Mouse (Mus musculus): ENCODE measurements around the gene Mybphl. TPM values are rescaled to one million over a fixed set of nuclear protein-coding genes. Genes with fewer than 3 reads are reported as not detected.

Mybphl gene
- polyA plus RNA-seq, 1 experiment: not detected

- TF ChIP-seq E2F4 (IDR thresholded peaks at IDR 0.05; ENCODE audit: insufficient read depth): no peak
- no peak for TF ChIP-seq POLR2A (IDR thresholded peaks at IDR 0.05; ENCODE audit: insufficient read length, low read depth)
- no peak for TF ChIP-seq TCF3 (IDR thresholded peaks at IDR 0.05; ENCODE audit: insufficient read length, low read depth)
- no peak for TF ChIP-seq MYOD1 (IDR thresholded peaks at IDR 0.05; ENCODE audit: control insufficient read depth in 1 of 3, insufficient read length in 2 of 3, low read depth in 2 of 3)
- TF ChIP-seq MYOG (IDR thresholded peaks at IDR 0.05; ENCODE audit: control insufficient read depth in 1 of 3, insufficient read depth in 1 of 3, insufficient read length in 2 of 3, low read depth in 2 of 3): no peak
- no peak for TF ChIP-seq POLR2AphosphoS2 (IDR thresholded peaks at IDR 0.05; ENCODE audit: insufficient read length, low read depth)
- TF ChIP-seq CEBPB (IDR thresholded peaks at IDR 0.05; ENCODE audit: insufficient read depth, poor library complexity, severe bottlenecking): no peak
- TF ChIP-seq SRF (IDR thresholded peaks at IDR 0.05; ENCODE audit: control insufficient read depth, insufficient read length, low read depth): no peak
- no peak for TF ChIP-seq MAX (IDR thresholded peaks at IDR 0.05; ENCODE audit: low read depth)
- no peak for TF ChIP-seq USF1 (IDR thresholded peaks at IDR 0.05; ENCODE audit: low read depth)
- TF ChIP-seq REST (IDR thresholded peaks at IDR 0.05; ENCODE audit: insufficient read depth, insufficient read length): no peak
- no peak for TF ChIP-seq TCF12 (IDR thresholded peaks at IDR 0.05; ENCODE audit: insufficient read depth, poor library complexity, severe bottlenecking)
- no peaks in the 10 kb centered on the region for H3K79me2 ChIP-seq (ENCODE audit: control insufficient read depth, insufficient read depth)
- no peaks in the 10 kb centered on the region for H3K36me3 ChIP-seq (ENCODE audit: control insufficient read depth, insufficient read depth)
- H3K4me2 ChIP-seq (ENCODE audit: low read depth): no peak overlapping the region
- H3K27me3 ChIP-seq (ENCODE audit: control insufficient read depth, insufficient read depth, insufficient read length): peaks cover 33% of the 10 kb centered on the region
- no peak overlapping the region for H3ac ChIP-seq (ENCODE audit: control insufficient read depth, insufficient read length)
- H3K4me3 ChIP-seq: no peak overlapping the region
Observed at GRCm38 (mm10) chr3:108378875-108379663, 14.4 kb downstream of the Mybphl start.

- H3K79me2 ChIP-seq (ENCODE audit: control insufficient read depth, insufficient read depth): no peaks in the 10 kb centered on the region
- peaks cover 19% of the 10 kb centered on the region for H3K27me3 ChIP-seq (ENCODE audit: control insufficient read depth, insufficient read depth, insufficient read length)
- no peaks in the 10 kb centered on the region for H3K36me3 ChIP-seq (ENCODE audit: control insufficient read depth, insufficient read depth)
- H3K4me3 ChIP-seq: no peak overlapping the region
- H3ac ChIP-seq (ENCODE audit: control insufficient read depth, insufficient read length): no peak overlapping the region
- TF ChIP-seq REST (IDR thresholded peaks at IDR 0.05; ENCODE audit: insufficient read depth, insufficient read length) (no peak), MYOD1 (IDR thresholded peaks at IDR 0.05; ENCODE audit: control insufficient read depth in 1 of 3, insufficient read length in 2 of 3, low read depth in 2 of 3) (no peak), MYOG (IDR thresholded peaks at IDR 0.05; ENCODE audit: control insufficient read depth in 1 of 3, insufficient read depth in 1 of 3, insufficient read length in 2 of 3, low read depth in 2 of 3) (no peak), POLR2A (IDR thresholded peaks at IDR 0.05; ENCODE audit: insufficient read length, low read depth) (no peak), POLR2AphosphoS2 (IDR thresholded peaks at IDR 0.05; ENCODE audit: insufficient read length, low read depth) (no peak), SRF (IDR thresholded peaks at IDR 0.05; ENCODE audit: control insufficient read depth, insufficient read length, low read depth) (no peak), MAX (IDR thresholded peaks at IDR 0.05; ENCODE audit: low read depth) (no peak), CEBPB (IDR thresholded peaks at IDR 0.05; ENCODE audit: insufficient read depth, poor library complexity, severe bottlenecking) (no peak), E2F4 (IDR thresholded peaks at IDR 0.05; ENCODE audit: insufficient read depth) (no peak), TCF12 (IDR thresholded peaks at IDR 0.05; ENCODE audit: insufficient read depth, poor library complexity, severe bottlenecking) (no peak), TCF3 (IDR thresholded peaks at IDR 0.05; ENCODE audit: insufficient read length, low read depth) (no peak), USF1 (IDR thresholded peaks at IDR 0.05; ENCODE audit: low read depth) (no peak)
- no peak overlapping the region for H3K4me2 ChIP-seq (ENCODE audit: low read depth)
Observed at GRCm38 (mm10) chr3:108380695-108381094, 16.0 kb downstream of the Mybphl start.

GRCm38 (mm10) chr3:108381945-108382875, 17.5 kb downstream of the Mybphl start:
- peak overlapping the region; percentile 45 for H3K4me3 ChIP-seq
- no peaks in the 10 kb centered on the region for H3K79me2 ChIP-seq (ENCODE audit: control insufficient read depth, insufficient read depth)
- H3K36me3 ChIP-seq (ENCODE audit: control insufficient read depth, insufficient read depth): no peaks in the 10 kb centered on the region
- H3K4me2 ChIP-seq (ENCODE audit: low read depth): peak overlapping the region; percentile 68
- H3ac ChIP-seq (ENCODE audit: control insufficient read depth, insufficient read length): no peak overlapping the region
- TF ChIP-seq POLR2A (IDR thresholded peaks at IDR 0.05; ENCODE audit: insufficient read length, low read depth) (no peak), TCF3 (IDR thresholded peaks at IDR 0.05; ENCODE audit: insufficient read length, low read depth) (no peak), USF1 (IDR thresholded peaks at IDR 0.05; ENCODE audit: low read depth) (no peak), REST (IDR thresholded peaks at IDR 0.05; ENCODE audit: insufficient read depth, insufficient read length) (no peak), CEBPB (IDR thresholded peaks at IDR 0.05; ENCODE audit: insufficient read depth, poor library complexity, severe bottlenecking) (no peak), E2F4 (IDR thresholded peaks at IDR 0.05; ENCODE audit: insufficient read depth) (no peak), MYOD1 (IDR thresholded peaks at IDR 0.05; ENCODE audit: control insufficient read depth in 1 of 3, insufficient read length in 2 of 3, low read depth in 2 of 3) (no peak), MAX (IDR thresholded peaks at IDR 0.05; ENCODE audit: low read depth) (no peak), MYOG (IDR thresholded peaks at IDR 0.05; ENCODE audit: control insufficient read depth in 1 of 3, insufficient read depth in 1 of 3, insufficient read length in 2 of 3, low read depth in 2 of 3) (no peak), TCF12 (IDR thresholded peaks at IDR 0.05; ENCODE audit: insufficient read depth, poor library complexity, severe bottlenecking) (no peak), SRF (IDR thresholded peaks at IDR 0.05; ENCODE audit: control insufficient read depth, insufficient read length, low read depth) (no peak), POLR2AphosphoS2 (IDR thresholded peaks at IDR 0.05; ENCODE audit: insufficient read length, low read depth) (no peak)
- H3K27me3 ChIP-seq (ENCODE audit: control insufficient read depth, insufficient read depth, insufficient read length): peaks cover 8% of the 10 kb centered on the region

Measured in myocyte (in vitro differentiated cells).